Mouse (Mus musculus) stomach, postnatal 0 days (tissue): Measurements from ENCODE around the gene Armc3.

Experiments
- CTCF ChIP-seq: IDR thresholded peaks from 2 replicates; pipeline ENCODE4 v1.5.1; 2016; ENCODE audit warnings: antibody characterized with exemption, low read depth, mild to moderate bottlenecking, moderate library complexity
- EP300 ChIP-seq: optimal IDR thresholded peaks from 2 replicates; pipeline ENCODE3; 2016; ENCODE audit warnings: antibody characterized with exemption

- TF ChIP-seq CTCF, result no peak
- TF ChIP-seq EP300, result no peak
Observed at GRCm38 (mm10) chr2:19152687-19153086, 46.4 kb upstream of the Armc3 start.
